Mouse (Mus musculus) thymus, adult 2 months (tissue): Measurements from ENCODE around the gene Sptlc3. TPM values are rescaled to one million over a fixed set of nuclear protein-coding genes. Genes with fewer than 3 reads are reported as not detected.

ENCODE experiments used
- DNase-seq: peaks from one replicate; pipeline ENCODE4 v3.0.0; 2021
- H3K27ac ChIP-seq: fragments of 200-500 bp; 2 replicates; pipeline ENCODE4 v1.5.1; 2012; ENCODE audit warnings: low read length, control low read depth; ENCODE audit not compliant: control insufficient read depth, insufficient read depth
- H3K27me3 ChIP-seq: fragments of 200-500 bp; 2 replicates; pipeline ENCODE4 v1.6.1; 2012; ENCODE audit warnings: mild to moderate bottlenecking, low read length, moderate library complexity, mixed read lengths; ENCODE audit not compliant: control insufficient read depth, insufficient read depth
- H3K36me3 ChIP-seq: fragments of 200-500 bp; 2 replicates; pipeline ENCODE4 v1.6.1; 2012; ENCODE audit warnings: mild to moderate bottlenecking, low read length, moderate library complexity; ENCODE audit not compliant: control insufficient read depth, insufficient read depth
- H3K4me1 ChIP-seq: fragments of 200-500 bp; replicated peaks from 2 replicates; pipeline ENCODE4 v1.6.1; 2012; ENCODE audit warnings: low read length; ENCODE audit not compliant: control insufficient read depth, insufficient read depth
- H3K4me3 ChIP-seq: fragments of 200-500 bp; 2 replicates; pipeline ENCODE4 v1.5.1; 2012; ENCODE audit warnings: mild to moderate bottlenecking, low read length, control low read depth, moderate library complexity; ENCODE audit not compliant: control insufficient read depth, insufficient read depth
- CTCF ChIP-seq: fragments of 200-500 bp; IDR thresholded peaks from 2 replicates; pipeline ENCODE4 v1.5.1; 2012; ENCODE audit warnings: mild to moderate bottlenecking, control low read depth, low read length, moderate library complexity, borderline replicate concordance; ENCODE audit not compliant: control insufficient read depth, poor library complexity, insufficient read depth; ENCODE audit errors: extremely low read depth
- POLR2A ChIP-seq: fragments of 200-500 bp; IDR thresholded peaks from 2 replicates; pipeline ENCODE4 v1.6.1; 2012; ENCODE audit warnings: mild to moderate bottlenecking, low read length, control low read depth, moderate library complexity; ENCODE audit not compliant: control insufficient read depth, poor library complexity, insufficient read depth; ENCODE audit errors: extremely low read depth
- WGBS: fragments of 180-500 bp; shearing (Covaris S2); methylation state at CpG from one replicate; pipeline ENCODE4 v1.1.7; 2018; 5-methylcytosine and 5-hydroxymethylcytosine counted together
- polyA plus RNA-seq: library from polyadenylated mRNA; depleted of rRNA; stranded (reverse); fragments of >200 nt; gene quantifications from 2 replicates; pipeline ENCODE4 v1.2.3, GENCODE M21; 2012; rRNA removed

The Sptlc3 gene
- polyA plus RNA-seq, result 0.06 TPM in 1 of 2 replicates, not detected in the other

DNA sequence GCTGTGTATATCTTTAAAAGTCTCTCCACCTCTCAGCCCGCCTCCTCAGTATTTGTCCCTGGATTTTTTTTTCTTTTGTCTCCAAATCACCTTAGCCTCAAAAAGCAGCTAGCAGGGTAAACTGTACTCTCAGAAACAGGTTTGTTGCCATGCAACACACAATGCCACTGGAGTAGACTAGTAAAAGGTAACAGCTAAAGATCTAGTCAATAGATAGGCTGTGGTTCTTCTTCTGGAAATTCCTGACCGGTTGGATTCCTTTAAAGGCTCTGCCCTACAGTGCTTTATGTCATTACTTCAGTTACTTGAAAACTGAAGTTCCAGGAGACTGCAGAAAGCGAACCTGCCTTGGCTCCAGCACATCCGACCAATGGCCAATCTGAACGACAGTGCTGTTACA lies at the start of gene Sptlc3:
TSS of gene Sptlc3 (plus strand) at position 78 of the 400 bp plus-strand sequence.
- Histone ChIP-seq H3K4me3 (no peak within 1 kb of the TSS), H3K36me3 (no peaks in the 10 kb centered on the region), H3K27me3 (no peaks in the 10 kb centered on the region), H3K4me1 (no peaks in the 10 kb centered on the region), H3K27ac (no peak within 1 kb of the TSS)
- no peak for DNase-seq
- TF ChIP-seq POLR2A, result no peak
- no peak for TF ChIP-seq CTCF
- WGBS, result 63% methylated on average over 5 of the region's 5 CpGs

DNA sequence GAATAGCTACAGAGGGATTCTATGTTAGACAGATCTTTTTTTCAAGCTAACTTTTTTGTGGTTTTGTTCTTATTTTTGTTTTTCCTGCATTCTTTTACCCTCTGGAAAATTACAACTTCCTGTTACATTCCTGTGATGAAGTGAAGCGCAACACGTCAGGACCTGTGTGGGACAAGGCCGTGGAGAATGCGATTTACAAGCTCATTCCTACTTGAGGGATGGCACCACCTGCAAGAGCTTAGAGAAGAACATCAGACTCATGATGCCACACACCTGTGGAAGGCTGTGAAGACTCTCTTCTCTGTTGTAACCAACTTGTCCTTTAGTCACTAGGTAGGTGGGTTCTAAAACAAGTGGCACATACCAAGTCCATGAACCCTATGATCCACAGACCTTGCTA lies 26.0 kb upstream of the Sptlc3 start:
- Histone ChIP-seq H3K4me1 (no peaks in the 10 kb centered on the region), H3K27me3 (no peaks in the 10 kb centered on the region), H3K36me3 (no peaks in the 10 kb centered on the region), H3K27ac (no peak overlapping the region), H3K4me3 (no peak overlapping the region)
- no peak for DNase-seq
- TF ChIP-seq CTCF (no peak), POLR2A (no peak)
- WGBS, result 74% methylated on average over 4 of the region's 4 CpGs

DNA sequence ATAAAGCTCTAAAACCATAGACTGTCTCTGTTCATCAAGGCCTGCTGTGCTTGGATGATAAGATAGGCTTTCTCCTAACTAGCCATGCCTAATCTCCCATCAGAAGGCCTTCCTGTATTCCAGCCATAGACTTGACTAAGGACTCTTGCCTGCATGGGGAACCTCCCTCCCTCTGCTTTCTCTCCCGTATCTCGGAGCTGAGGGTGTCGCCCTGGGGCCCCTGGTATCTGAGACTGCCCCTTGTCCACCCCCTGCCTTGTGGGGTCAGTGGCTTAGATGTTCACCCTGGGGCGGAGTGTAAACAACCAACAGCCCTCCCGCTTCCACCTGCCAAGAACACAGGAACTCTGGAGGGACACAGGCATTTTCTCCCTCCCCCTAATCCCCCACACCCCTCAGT lies 5.0 kb upstream of the Sptlc3 start:
- H3K27me3 ChIP-seq, result no peaks in the 10 kb centered on the region
- no peaks in the 10 kb centered on the region for H3K4me1 ChIP-seq
- 75% methylated on average over 5 of the region's 5 CpGs for WGBS
- no peak overlapping the region for H3K4me3 ChIP-seq
- no peaks in the 10 kb centered on the region for H3K36me3 ChIP-seq
- no peak for TF ChIP-seq CTCF
- no peak for TF ChIP-seq POLR2A
- DNase-seq, result no peak
- no peak overlapping the region for H3K27ac ChIP-seq

DNA sequence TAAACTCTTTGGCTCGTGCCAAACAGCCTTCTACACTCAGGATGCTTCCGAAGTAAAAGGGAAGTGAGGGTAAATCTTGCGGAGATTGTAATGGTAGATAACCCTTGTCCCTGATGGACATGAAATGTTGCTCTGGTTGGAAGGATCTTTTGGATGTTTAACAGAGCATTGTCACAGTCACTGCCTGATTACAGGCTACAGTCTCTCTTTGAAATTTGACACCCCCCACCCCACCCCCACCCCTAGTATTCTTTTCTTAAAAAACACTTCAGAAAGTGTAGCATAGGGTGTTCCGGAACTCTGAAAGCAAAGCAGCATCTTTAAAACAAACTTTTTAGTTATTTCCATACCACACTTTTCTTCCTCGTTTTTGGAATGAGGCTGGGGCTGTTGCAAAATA lies 916 bp downstream of the Sptlc3 start:
- no peaks in the 10 kb centered on the region for H3K4me1 ChIP-seq
- H3K27ac ChIP-seq, result no peak overlapping the region
- no peaks in the 10 kb centered on the region for H3K27me3 ChIP-seq
- H3K36me3 ChIP-seq, result no peaks in the 10 kb centered on the region
- H3K4me3 ChIP-seq, result no peak overlapping the region
- TF ChIP-seq CTCF (no peak), POLR2A (no peak)
- 30% methylated on average over 5 of the region's 5 CpGs for WGBS
- DNase-seq, result no peak

DNA sequence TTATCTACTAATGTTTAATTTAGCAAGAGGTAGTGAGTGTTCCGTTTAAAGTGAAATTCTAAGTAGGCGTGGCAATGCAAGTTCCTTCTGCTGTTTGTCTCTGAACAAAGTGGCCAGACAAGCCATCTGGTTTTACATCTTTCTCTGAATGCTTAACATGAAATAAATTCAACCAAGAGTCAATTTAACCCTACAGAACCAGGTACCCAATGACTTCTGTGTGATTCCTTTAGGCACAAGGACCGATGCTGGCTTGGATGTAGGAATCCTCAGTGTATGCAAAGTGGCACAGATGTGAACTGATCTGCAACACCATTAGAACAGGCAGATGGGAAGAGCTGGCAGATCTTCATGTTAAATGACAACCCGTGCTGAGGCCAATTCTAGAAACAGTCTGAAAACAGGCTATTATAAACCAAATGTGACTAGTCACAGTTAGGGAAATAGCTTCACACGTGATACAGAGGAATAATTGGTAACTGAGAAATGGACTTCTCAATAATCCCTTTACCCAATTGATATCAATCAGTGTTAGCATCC lies 68.3 kb downstream of the Sptlc3 start:
- 92% methylated on average over 5 of the region's 5 CpGs for WGBS
- TF ChIP-seq POLR2A, result no peak
- H3K4me1 ChIP-seq, result no peaks in the 10 kb centered on the region
- no peak for DNase-seq
- no peaks in the 10 kb centered on the region for H3K27me3 ChIP-seq
- H3K36me3 ChIP-seq, result no peaks in the 10 kb centered on the region
- no peak overlapping the region for H3K27ac ChIP-seq
- no peak overlapping the region for H3K4me3 ChIP-seq

DNA sequence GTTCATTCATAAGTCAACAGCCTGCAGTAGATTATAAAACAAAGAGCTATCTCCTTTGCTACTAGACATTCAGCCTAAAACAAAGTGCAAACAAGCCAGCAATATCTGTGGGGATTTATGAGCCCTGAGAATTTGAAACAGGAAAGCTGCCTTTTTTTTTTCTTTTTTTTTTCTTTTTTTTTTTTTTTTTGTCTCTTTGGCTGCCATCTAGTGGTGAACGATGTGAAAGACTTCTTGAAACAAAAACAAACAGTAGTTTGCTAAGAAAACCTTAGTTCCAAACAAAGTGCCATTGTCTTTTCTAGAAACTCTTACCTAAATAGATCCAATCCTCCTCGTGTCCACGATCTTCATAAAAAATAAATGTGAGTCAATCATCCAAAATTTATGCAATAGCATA lies 85.6 kb downstream of the Sptlc3 start:
- no peaks in the 10 kb centered on the region for H3K36me3 ChIP-seq
- no peak overlapping the region for H3K4me3 ChIP-seq
- no peaks in the 10 kb centered on the region for H3K27me3 ChIP-seq
- no peak overlapping the region for H3K27ac ChIP-seq
- TF ChIP-seq POLR2A (no peak), CTCF (no peak)
- WGBS, result 12% methylated on average over 3 of the region's 3 CpGs
- H3K4me1 ChIP-seq, result no peaks in the 10 kb centered on the region
- DNase-seq, result no peak

DNA sequence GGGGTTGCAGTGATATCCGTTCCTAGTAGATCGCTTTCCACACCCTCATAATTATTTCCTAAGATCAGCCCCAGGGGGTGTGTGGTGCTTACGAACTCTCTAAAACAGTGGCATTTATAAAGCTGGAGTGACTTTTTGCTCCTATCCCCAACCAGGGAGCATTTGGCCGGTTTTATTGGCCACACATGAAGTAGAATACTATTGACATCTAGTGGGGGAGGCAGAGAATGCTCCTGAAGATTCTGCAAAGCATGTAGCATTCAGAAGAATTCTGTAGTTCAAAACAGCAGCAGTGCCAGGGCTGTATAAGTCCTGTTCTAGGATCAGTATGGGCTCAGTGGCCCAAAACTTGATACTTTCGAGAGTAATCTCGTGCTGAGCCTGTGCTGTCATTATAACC lies 89.1 kb downstream of the Sptlc3 start:
- TF ChIP-seq POLR2A (no peak), CTCF (no peak)
- Histone ChIP-seq H3K36me3 (no peaks in the 10 kb centered on the region), H3K4me1 (no peaks in the 10 kb centered on the region), H3K27me3 (no peaks in the 10 kb centered on the region), H3K4me3 (no peak overlapping the region), H3K27ac (no peak overlapping the region)
- DNase-seq, result no peak
- 71% methylated on average over 6 of the region's 6 CpGs for WGBS
